Mouse (Mus musculus) ovary, postnatal 14 days (tissue): Measurements from ENCODE around the gene Tceal8.
"Not testable (repeated sequence)": the region's sequence is repeated elsewhere in the genome, so short reads cannot be mapped to it uniquely, and the experiment has no call there.

Experiments
- DNase-seq: peaks from one replicate; pipeline ENCODE4 v3.0.0; 2022; ENCODE audit warnings: low spot score

Tceal8 gene

DNA sequence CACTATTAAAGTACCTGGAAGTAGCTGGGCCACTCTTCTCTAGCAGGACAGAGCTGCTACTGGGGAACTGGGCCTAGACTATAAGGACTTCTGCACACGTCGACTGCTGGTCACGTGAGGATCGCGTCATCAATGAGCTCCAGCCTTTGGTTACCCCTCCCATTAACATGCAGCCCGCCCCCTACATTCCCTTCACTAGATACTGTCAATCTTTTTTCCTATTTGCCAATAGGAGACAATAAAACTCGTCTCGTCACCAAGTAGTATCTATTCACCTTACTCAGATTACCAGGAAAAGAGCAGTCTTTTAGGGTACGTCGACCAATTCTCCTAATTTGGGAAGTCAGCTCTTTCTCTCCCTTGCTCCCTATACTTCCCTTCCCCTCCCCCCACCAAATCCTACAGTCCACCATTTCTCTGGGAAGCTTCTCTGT, at the start of gene Tceal8:
TSS of gene Tceal8 (minus strand) at position 225 of the 434 bp plus-strand sequence.
- DNase-seq, result peak; percentile 32

DNA sequence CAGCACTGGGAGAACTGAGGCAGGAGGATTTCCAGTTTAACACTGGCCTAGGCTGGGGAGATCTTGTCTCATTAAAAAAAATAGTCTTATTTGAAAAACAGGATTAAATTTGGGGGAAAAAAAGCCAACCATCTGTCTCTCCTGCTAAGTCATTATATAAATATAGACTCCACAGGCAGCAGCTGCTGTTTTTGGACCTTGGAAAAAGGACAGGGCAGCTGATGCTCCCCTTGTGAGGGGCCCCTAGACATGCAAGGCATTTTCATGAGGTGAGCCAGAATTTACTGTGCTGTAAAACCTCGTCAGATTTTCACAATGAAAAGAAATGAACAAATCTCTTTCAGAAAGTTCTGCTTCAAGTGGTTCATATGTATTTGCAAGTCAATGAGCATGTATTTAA, 44.2 kb upstream of the Tceal8 start:
- DNase-seq, result no peak

DNA sequence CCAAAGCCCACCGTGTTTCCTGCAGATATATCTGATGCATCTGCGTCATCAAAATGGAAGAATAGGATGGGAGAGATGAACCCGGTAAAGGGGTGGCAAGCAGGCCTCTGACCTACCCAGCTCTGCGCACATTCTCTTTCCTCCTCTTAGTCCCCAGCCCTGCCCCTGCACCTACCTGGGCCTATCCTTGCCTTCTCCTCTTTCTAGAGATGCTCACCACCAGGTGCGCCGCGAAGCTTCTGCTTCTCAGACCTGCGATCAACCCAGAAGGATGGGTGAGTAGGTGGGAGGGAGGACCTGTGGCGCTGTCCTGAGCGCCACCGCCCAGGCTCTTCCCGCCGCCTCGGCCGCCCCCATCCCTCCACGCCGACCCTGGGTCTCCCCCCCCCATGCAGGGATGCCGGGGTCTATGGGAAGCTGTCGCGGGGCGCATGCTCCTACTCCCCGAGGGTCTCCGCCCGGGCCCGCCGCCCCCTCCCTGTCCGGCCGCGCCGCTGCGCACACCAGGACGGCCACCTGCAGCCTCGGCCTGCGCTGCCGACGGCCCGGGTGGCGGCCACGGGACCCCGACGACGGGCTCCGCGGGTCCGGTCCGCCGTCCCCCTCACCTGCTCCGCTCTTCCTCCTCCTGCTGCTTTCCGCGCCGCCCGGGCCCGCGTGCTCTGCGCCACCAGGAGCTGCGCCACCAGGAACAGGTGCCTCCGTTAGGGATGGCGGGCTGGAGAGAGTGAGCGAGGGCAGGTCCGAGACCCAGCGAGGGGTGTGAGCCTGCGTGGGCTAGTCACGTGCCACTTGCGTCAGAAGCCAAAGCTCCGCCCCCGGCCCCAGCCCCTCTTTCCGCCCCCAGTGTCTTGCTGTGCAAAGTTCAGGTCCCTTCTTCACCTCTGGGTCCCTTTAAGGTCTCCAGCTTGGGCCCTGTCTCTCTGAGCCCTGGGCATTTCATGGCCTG, 42.9 kb upstream of the Tceal8 start, which contains the start of the genes Tceal7 and Bex1:
TSS of gene Tceal7 (plus strand) at position 51 of the 949 bp plus-strand sequence.
TSS of gene Bex1 (minus strand) at position 785 of the 949 bp plus-strand sequence.
- DNase-seq, result not testable (repeated sequence)

DNA sequence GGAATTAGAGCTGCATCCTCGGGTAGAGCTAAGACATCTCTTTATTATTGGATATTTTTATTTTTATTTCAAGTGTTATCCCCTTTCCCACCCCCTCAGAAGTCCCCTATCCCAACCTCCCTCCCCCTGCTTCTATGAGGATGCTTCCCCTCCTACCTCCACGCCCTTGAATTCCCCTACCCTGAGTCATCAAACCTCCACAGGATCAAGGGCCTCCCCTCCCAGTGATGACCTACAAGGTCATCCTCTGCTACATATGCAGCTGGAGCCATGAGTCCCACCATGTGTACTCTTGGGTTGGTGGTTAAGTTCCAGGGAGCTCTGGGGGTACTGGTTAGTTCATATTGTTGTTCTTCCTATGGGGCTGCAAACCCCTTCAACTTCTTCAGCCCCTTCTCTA, 41.3 kb upstream of the Tceal8 start:
- DNase-seq, result no peak

DNA sequence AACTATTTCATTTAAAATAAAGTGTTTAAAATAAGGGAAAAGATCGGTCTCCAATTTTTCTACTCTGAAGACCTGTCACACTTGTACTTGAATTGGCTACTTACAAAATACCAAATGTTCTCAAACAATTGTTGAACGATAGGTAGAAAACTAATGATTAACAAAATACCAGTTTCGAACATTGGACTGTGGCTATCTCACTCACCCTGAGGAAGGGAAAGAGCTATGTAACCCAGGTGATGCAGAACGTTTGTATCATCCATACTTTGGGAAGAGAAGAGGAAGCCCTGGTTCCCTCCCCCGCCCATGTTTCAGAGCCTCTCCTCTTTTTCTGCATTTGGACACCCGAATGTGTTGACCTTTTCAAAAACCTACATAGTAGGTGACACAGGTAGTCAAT, 32.3 kb upstream of the Tceal8 start:
- no peak for DNase-seq

DNA sequence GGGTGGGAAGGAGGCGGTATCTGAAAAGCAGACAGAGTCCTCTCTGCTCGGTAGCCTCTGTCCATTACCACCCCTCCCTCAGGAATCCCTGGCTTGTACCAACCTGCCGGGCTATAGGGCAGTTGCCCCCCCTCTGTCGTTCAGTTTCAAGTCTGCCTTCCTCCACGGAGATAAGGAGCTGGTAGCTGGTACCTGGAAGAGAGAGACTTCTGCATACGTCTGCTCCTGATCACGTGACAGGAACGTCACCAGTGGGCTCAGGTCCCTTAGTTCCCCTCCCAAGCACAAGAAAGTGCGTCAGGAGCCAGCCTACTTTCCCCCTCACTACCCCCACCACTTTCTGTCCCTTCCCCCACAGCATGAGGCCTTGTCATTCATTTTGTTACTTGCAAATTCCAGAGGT, 31.5 kb upstream of the Tceal8 start, which contains the start of gene Tceal5:
TSS of gene Tceal5 (minus strand) at position 213 of the 403 bp plus-strand sequence.
- DNase-seq, result no peak

DNA sequence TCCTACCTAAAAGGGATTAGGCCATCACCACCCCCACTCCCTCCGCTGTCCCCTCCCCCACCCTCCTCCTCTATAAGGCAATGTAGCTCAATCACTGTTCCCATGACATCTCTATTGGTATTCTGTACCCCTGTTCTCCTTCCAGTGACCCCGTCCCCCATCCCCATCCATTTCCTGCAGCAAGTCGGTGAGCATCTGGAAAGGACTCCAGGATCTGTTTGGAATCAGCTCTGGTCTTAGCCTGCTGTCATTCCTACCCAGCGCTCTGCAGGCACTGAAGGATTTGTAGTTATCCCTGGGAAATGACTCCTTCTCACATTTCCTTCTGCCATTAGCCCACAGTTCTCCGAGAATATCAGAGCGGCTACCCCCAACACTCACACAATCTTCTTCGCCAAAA, 31.1 kb upstream of the Tceal8 start:
- no peak for DNase-seq

DNA sequence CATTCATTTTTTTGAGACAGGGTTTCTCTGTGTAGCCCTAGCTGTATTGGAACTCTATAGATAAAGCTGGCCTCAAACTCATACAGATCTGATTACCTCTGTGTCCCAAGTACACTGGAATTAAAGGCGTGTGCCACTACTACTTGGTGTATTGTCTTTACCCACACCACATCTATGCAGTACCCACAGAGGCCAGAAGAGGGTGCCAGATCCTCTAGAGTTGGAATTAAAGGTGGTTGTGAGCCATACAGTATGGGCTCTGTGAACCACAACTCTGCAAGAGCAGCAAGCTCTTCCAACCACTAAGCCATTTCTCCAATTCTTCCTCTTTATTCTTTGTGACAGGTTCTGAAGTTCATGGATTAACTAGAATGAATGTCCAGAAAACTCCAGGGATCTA, 24.7 kb upstream of the Tceal8 start:
- DNase-seq, result peak; percentile 11

DNA sequence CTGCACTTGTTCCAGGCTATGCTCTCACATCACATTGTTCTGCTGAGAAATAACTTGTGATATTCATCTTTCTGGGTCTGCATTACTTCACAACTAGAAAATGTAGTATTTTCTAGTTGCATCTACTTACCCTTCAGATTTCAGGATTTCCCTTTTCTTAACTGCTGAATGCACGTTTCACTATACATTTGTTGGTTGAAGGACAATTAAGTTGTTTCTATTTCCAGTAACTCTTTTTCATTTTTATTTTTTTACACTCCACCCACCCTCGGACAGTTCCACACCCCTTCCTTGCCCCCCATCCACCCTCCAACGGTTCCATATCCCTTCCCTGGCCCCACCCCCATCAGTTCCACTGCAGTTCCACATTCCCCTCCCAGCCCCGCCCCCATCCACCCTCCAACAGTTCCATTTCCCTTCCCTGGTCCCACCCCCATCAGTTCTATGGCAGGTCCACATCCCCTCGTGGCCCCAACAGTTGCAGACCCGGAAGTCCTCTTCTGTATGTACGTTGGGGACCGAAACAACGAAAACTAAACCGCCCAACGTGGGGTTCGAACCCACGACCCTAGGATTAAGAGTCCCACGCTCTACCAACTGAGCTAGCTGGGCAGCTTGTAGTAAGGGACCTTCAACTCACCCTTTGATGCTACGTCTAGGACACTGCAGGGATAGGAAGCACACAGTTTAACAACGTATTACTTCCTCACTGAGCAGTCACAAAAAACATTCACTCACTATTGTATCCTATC, 23.2 kb upstream of the Tceal8 start:
- no peak for DNase-seq

DNA sequence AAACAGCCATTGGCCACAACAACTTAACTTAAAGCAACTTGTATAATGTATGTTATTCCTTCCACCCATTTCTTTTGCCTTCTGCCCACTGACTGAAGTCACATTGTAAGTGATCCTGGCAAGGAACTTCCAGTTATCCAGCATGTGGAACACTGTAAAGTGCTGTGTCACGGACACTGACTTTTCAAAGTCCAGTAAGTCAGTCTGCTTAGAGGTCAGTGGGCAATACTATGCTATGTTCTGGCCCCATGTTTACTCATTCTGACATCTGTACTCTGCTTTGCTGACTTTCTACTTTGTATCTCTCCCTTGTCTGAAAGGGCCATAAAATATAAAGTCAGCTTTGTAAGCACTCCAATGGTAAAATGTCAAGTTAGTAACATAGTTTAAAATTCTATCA, 11.0 kb upstream of the Tceal8 start:
- DNase-seq, result no peak

DNA sequence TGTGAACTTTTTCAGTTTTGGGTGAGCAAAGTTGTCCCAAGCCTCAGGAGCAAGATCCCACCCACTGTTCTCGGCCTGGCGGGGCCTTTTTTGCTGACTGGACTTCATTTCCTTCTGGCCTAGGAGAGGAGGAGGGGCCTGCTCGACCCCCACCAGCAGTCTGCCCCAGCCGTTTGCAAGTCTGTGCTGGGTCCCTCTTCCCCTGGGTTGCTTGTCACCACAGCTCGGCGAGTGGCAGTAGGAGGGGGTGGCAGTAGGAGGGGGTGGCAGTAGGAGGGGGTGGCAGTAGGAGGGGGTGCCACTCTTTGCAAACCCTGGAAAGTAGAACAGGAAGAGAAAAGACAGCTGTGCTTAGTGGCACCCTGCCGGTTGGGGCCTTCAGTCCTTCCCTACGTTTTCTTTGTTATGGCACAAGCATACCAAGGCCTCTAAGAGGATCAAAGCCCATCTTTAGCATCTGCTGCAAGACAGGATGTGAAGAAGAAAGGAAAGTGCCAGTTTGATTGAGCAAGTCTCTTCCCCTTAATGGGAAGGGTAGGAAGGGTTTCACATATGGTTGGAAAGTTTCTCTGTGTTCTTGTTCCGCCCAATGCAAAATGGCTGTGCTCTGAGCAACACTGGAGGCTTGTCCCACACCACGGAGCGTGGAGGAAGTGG, 8.9 kb upstream of the Tceal8 start:
- no peak for DNase-seq

DNA sequence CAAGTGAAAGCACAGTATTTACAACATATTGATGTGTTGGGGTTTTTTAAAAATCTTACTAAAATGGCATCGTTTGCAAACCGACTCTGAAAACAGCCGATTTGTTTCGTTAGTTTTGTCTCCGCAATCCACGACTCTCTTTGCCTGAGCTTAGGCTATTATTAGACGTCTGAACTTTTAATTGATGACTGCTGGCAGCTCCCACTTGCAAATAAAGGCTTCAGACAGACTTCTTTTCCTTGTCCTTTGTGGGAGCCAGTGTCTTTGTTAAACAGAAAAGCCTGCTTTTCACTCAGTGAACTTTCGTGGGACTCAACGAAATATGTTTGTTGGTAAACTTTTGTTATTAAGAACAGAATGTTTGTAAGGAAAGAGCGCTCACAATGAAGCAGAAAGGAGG, 644 bp upstream of the Tceal8 start:
- no peak for DNase-seq

DNA sequence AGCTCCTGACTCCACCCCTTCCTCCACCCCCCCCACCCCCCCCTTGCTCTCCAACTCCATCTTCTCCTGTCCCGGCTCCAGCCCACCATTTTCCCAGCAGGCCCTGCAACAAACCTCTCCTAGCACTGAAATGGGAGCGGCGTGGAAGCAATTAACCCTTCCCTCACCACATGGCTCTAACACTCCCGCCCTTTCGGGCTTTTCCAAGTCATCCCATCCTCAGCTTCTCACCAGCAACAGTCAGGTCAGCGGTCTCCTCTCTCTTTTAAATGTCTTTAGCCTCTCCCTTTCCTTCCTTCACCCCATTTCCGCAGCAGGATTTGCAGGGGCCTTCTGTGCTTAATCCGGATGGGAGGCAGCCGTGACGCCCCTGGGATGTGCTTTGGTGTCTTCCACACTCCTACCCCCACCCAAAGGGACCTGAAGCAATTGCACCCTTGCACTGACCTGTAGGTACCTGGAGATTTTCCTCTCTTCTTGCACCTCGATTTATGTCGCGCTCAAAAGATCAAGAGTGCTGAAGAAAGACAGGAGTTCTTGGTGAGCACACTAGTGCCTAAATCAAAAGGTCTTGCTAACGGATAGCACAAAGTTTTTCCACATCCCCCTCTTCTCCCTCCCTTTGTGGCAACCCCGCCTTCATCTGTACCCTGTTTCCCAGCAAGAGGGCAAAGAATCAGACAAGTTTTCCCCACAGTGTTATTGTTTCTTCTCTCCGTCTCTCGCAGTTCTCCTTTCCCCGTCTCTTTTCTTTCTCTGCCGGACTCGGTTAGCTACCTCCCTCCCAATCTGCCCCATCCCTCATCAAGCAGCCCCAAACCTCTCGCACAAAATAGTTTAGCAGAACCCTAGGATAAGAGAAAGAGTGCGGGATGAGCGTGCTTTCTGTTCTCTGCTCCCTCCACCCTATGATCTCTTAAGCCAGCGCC, 689 bp downstream of the Tceal8 start:
- peak; percentile 32 for DNase-seq

DNA sequence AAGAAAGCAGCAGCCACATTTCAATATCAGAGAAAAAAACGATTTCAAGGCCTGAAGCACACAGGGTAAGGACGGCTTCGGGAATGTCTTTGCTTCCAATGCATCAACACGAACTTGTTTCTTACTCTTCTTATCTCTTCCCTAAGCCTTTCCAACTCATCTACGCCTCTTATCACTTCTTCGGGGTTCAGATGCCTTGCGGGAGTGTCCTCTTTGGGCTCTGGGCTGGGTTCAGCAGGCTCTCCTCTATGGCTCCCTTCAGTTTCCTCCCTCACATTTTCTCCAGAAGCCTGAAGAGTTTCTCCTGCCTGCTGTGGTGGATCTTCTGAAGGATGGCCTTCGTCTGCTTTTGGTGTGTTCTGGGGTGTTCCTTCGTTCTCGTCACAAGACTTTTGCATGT, 1.5 kb downstream of the Tceal8 start:
- DNase-seq, result no peak

DNA sequence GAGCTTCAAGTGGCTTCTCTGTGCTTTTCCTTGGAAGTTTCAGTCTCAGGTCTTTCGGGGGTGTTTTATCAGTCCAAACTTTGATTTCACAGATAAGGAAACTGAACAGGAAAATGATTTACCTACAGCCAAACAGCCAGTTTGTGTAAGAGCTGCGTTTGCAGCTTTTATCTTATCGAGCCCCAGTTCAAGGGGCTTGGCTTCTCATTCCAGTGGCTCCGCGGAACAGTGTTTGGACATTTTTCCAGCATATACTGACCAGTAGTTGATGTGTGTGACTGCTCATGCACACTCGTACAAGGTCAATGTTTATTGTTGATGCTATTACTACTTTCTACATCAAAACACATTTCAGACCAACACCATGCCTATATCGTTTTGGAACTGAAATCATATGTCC, 27.9 kb downstream of the Tceal8 start:
- DNase-seq, result no peak

DNA sequence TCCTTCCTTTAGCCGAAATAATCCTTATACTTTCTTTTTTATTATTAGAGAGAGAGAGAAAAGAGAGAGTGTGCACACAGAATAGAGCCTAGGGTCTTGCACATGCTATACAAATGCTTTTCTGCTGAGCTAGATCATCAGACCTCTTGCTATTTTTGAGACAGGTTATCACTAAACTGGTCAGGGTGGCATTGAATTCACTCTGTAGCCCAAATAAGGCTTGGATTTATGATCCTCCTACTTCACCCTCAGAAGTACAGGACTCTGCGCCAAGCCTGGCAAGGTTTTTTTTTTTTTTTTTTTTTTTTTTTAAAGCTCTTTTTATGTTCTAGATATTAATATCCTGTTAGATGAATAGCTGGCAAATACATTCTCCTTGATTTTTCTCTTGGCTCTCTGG, 28.4 kb downstream of the Tceal8 start:
- no peak for DNase-seq

DNA sequence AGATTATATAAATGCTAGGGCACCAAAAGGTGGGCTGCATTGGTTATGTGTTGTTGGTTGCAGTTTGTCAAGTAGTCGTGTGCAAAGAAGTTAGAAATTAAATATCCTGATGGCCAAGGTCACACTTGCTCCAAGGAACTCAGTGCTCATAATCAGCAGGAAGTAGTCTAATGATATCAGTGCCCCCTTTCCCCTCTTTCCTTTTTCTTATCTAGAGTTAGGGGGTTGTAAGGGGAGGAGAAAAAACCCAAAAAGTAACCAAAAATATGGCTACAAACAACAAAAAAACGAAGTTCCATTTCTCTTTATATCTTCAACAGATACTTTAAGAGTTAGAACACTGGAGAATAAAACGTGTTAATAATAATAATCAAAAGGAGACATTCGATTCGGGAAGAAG, 30.8 kb downstream of the Tceal8 start:
- no peak for DNase-seq

DNA sequence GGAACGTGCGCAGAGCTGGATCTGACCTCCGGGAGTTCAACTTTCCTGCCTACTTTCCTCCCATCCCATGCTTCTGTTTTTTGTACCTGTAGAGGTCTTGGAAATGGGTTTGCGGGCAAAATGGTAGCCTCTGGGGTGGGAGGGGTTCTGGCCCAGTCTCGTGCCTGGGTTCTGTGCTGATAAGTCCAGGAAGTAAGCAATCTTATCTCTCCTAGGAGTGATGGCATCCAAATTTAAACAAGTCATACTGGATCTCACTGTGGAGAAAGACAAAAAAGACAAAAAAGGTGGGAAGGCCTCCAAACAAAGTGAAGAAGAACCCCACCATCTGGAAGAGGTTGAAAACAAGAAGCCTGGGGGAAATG, 32.5 kb downstream of the Tceal8 start:
- not testable (repeated sequence) for DNase-seq

DNA sequence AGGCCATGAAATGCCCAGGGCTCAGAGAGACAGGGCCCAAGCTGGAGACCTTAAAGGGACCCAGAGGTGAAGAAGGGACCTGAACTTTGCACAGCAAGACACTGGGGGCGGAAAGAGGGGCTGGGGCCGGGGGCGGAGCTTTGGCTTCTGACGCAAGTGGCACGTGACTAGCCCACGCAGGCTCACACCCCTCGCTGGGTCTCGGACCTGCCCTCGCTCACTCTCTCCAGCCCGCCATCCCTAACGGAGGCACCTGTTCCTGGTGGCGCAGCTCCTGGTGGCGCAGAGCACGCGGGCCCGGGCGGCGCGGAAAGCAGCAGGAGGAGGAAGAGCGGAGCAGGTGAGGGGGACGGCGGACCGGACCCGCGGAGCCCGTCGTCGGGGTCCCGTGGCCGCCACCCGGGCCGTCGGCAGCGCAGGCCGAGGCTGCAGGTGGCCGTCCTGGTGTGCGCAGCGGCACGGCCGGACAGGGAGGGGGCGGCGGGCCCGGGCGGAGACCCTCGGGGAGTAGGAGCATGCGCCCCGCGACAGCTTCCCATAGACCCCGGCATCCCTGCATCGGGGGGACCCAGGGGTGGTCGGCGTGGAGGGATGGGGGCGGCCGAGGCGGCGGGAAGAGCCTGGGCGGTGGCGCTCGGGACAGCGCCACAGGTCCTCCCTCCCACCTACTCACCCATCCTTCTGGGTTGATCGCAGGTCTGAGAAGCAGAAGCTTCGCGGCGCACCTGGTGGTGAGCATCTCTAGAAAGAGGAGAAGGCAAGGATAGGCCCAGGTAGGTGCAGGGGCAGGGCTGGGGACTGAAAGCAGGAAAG, 33.1 kb downstream of the Tceal8 start, which contains the start of gene Bex4:
TSS of gene Bex4 (plus strand) at position 170 of the 813 bp plus-strand sequence.
- DNase-seq, result not testable (repeated sequence)

DNA sequence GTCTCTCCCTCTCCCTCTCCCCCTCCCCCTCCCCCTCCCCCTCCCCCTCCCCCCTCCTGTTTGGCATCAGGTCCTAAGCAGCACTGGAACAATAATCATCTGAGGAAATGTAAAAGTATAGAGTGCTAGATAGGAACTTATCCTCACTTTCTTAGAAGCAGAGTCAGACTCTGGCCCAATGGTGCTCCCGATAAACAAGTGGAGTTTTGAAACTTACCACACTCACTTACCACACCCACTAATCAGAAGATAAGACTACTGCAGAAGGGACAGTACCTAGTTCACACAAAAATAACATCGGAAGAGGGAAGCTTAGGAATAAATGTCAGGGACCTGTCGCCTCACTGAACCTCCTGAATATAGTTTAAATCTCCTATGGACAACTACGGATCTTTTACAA, 36.6 kb downstream of the Tceal8 start:
- DNase-seq, result no peak
